In genomic region chr9:92567474-92567873, GRCm38 (mm10) we compare ENCODE assay signal across 22 mouse cellular contexts.
"Had no signal": no experiment of that assay in that cellular context is flagged by ENCODE, and none has a peak within 500 bp of the region (broad histone marks: within the 10 kb centered on the region; RNA-seq: fewer than 3 reads in every experiment).

No protein-coding gene starts in this region.

- H3K4me1 ChIP-seq: hindbrain, embryonic 13.5 days; hindbrain, embryonic 15.5 days; liver, embryonic 12.5 days had no signal

- H3K36me3 ChIP-seq: heart, embryonic 10.5 days; hindbrain, embryonic 13.5 days; hindbrain, embryonic 15.5 days; limb, embryonic 15.5 days; liver, embryonic 12.5 days had no signal

- H3K27me3 ChIP-seq: hindbrain, embryonic 13.5 days; hindbrain, embryonic 15.5 days; limb, embryonic 13.5 days; limb, embryonic 15.5 days; liver, embryonic 12.5 days had no signal

- H3K27ac ChIP-seq: heart, embryonic 10.5 days; hindbrain, embryonic 13.5 days; hindbrain, embryonic 15.5 days; hindbrain, postnatal 0 days; kidney, postnatal 0 days; limb, embryonic 13.5 days; limb, embryonic 15.5 days; liver, embryonic 12.5 days had no signal

- H3K9me3 ChIP-seq: heart, embryonic 10.5 days; hindbrain, embryonic 13.5 days; hindbrain, embryonic 15.5 days; limb, embryonic 15.5 days; liver, embryonic 12.5 days had no signal

- H3K4me3 ChIP-seq: heart, embryonic 10.5 days; hindbrain, embryonic 13.5 days; hindbrain, embryonic 15.5 days; limb, embryonic 13.5 days; limb, embryonic 15.5 days; liver, embryonic 12.5 days had no signal

- H3K4me2 ChIP-seq: hindbrain, embryonic 13.5 days; hindbrain, embryonic 15.5 days; limb, embryonic 13.5 days; limb, embryonic 15.5 days; liver, embryonic 12.5 days had no signal

- DNase-seq: gastrocnemius, postnatal 14 days; gastrocnemius, postnatal 36 days; heart, adult 18-20 months; heart, postnatal 10 days; heart, postnatal 36 days; kidney, adult 11 months; kidney, adult 2 months; kidney, adult 9 months; kidney, postnatal 14 days; kidney, postnatal 36 days; layer of hippocampus, adult 9-11 months; layer of hippocampus, postnatal 36 days; left cerebral cortex, postnatal 4 days had no signal

- ATAC-seq: hindbrain, postnatal 0 days; intestine, embryonic 16.5 days; liver, embryonic 12.5 days had no signal

- H3K9ac ChIP-seq: hindbrain, embryonic 13.5 days; hindbrain, embryonic 15.5 days; limb, embryonic 13.5 days; limb, embryonic 15.5 days; liver, embryonic 12.5 days had no signal
